Mouse (Mus musculus) thymus, postnatal 4 days (tissue): ENCODE measurements around the gene Gpatch11.
A peak's percentile ranks its signal among the peaks of the same experiment; 100 is the strongest.

ENCODE experiments used
- DNase-seq: peaks from one replicate; pipeline ENCODE4 v3.0.0; 2021

The Gpatch11 gene

DNA sequence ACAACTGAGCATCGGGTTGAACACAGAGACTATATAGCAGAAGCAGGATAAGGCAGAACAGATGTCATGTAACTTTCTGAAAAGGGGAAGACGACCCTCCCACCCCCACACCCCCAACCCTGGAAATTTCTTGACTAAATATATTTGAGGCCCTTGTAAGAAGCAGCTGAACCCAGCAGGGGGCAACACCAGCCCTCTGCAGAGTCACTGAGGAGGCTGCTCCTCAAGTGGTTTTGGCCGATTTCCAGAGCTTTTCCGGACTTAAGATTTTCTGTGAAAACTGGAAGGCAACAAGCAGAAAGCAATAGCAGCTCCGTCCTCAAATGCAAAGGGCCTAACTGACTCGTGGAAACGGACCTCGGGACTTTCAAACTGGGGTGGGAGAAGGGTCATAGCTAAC, 60.0 kb downstream of the Gpatch11 start:
- peak; percentile 47 for DNase-seq
